7 mouse cellular contexts compared by ENCODE assay signal in the genomic region with DNA sequence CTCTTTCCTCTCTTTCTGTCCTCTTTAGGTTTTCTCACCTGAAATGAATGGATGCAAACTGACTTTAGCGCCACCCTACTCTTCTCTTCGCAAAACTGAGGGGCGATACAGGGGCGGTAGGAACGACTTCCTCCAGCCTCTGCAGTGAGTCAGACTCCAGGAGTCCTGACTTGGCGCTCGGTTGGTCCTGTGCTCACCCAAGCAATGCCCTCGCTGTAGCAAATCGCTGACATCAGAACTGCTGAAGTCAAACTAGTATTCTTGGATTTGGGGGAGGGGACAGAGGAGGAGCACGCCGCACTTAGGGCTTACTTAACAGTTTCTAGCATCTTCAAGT. TPM values are rescaled to one million over a fixed set of nuclear protein-coding genes. Genes with fewer than 3 reads are reported as not detected.
DNase-seq lines count a peak whose midpoint lies in the region; ATAC-seq and TF ChIP-seq lines count a peak whose summit lies in the region.

A gene (minus strand): TSS at position 228 of the 337 bp plus-strand sequence.

- H3K4me3 ChIP-seq in lung, embryonic 16.5 days (ENCODE audit: low read length) = peak within 1 kb of the TSS; percentile 73
- peak within 1 kb of the TSS; percentile 70 for H3K4me3 ChIP-seq in forebrain, embryonic 12.5 days (replicated peaks)
- peak within 1 kb of the TSS; percentile 66 for H3K4me3 ChIP-seq in kidney, postnatal 0 days (replicated peaks; ENCODE audit: low read depth, low read length)
- H3K4me3 ChIP-seq in midbrain, embryonic 12.5 days = peak within 1 kb of the TSS; percentile 70

- no peaks in the 10 kb centered on the region for H3K9me3 ChIP-seq in lung, embryonic 16.5 days (ENCODE audit: control insufficient read depth, low read length)
- H3K9me3 ChIP-seq in forebrain, embryonic 12.5 days = no peaks in the 10 kb centered on the region
- H3K9me3 ChIP-seq in kidney, postnatal 0 days (replicated peaks; ENCODE audit: low read length) = no peaks in the 10 kb centered on the region
- H3K9me3 ChIP-seq in midbrain, embryonic 12.5 days = no peaks in the 10 kb centered on the region

- peak within 1 kb of the TSS; percentile 86 for H3K27ac ChIP-seq in lung, embryonic 16.5 days (ENCODE audit: low read length)
- H3K27ac ChIP-seq in forebrain, embryonic 12.5 days = no peak within 1 kb of the TSS
- peak within 1 kb of the TSS; percentile 47 for H3K27ac ChIP-seq in kidney, postnatal 0 days
- no peak within 1 kb of the TSS for H3K27ac ChIP-seq in midbrain, embryonic 12.5 days (replicated peaks)

- peaks cover 27% of the 10 kb centered on the region for H3K4me1 ChIP-seq in lung, embryonic 16.5 days (replicated peaks; ENCODE audit: control insufficient read depth, insufficient read depth, low read length)
- H3K4me1 ChIP-seq in forebrain, embryonic 12.5 days = peaks cover 19% of the 10 kb centered on the region
- H3K4me1 ChIP-seq in kidney, postnatal 0 days (replicated peaks; ENCODE audit: insufficient read depth, low read length) = peaks cover 18% of the 10 kb centered on the region; the same call in 1 of the 2 replicates
- peaks cover 24% of the 10 kb centered on the region; the same call in 1 of the 2 replicates for H3K4me1 ChIP-seq in midbrain, embryonic 12.5 days

- H3K4me2 ChIP-seq in lung, embryonic 16.5 days (ENCODE audit: low read depth, low read length) = peak within 1 kb of the TSS; percentile 93
- peak within 1 kb of the TSS; percentile 81 for H3K4me2 ChIP-seq in forebrain, embryonic 12.5 days
- H3K4me2 ChIP-seq in kidney, postnatal 0 days (ENCODE audit: low read length) = peak within 1 kb of the TSS; percentile 95
- H3K4me2 ChIP-seq in midbrain, embryonic 12.5 days (replicated peaks) = peak within 1 kb of the TSS; percentile 90

- no peak for ATAC-seq in lung, embryonic 16.5 days (ENCODE audit: low read depth)
- ATAC-seq in forebrain, embryonic 12.5 days (ENCODE audit: low FRiP score) = no peak
- peak; percentile 68 for ATAC-seq in kidney, postnatal 0 days (replicated peaks; ENCODE audit: low FRiP score, low read depth)
- no peak for ATAC-seq in midbrain, embryonic 12.5 days (ENCODE audit: low FRiP score, low read depth)

- no peaks in the 10 kb centered on the region for H3K36me3 ChIP-seq in lung, embryonic 16.5 days (ENCODE audit: control insufficient read depth, insufficient read depth, low read length)
- H3K36me3 ChIP-seq in forebrain, embryonic 12.5 days (replicated peaks) = no peaks in the 10 kb centered on the region
- no peaks in the 10 kb centered on the region for H3K36me3 ChIP-seq in kidney, postnatal 0 days (ENCODE audit: insufficient read depth, low read length)
- H3K36me3 ChIP-seq in midbrain, embryonic 12.5 days = no peaks in the 10 kb centered on the region

- no peak for TF ChIP-seq CTCF in kidney, postnatal 0 days (IDR thresholded peaks at IDR 0.05; ENCODE audit: low read depth)

- peak within 1 kb of the TSS; percentile 78 for H3K9ac ChIP-seq in lung, embryonic 16.5 days (ENCODE audit: low read length)
- peak within 1 kb of the TSS; percentile 70 for H3K9ac ChIP-seq in forebrain, embryonic 12.5 days
- peak within 1 kb of the TSS; percentile 73 for H3K9ac ChIP-seq in kidney, postnatal 0 days (ENCODE audit: low read depth, low read length)
- H3K9ac ChIP-seq in midbrain, embryonic 12.5 days (replicated peaks) = peak within 1 kb of the TSS; percentile 59

- DNase-seq in lung, postnatal 25 days (ENCODE audit: low spot score) = no peak
- DNase-seq in adrenal gland, postnatal 14 days = peak; percentile 24
- DNase-seq in kidney, postnatal 0 days (ENCODE audit: low spot score) = peak; percentile 67
- DNase-seq in T-cell, adult 2 months (ENCODE audit: low spot score) = no peak

- no peaks in the 10 kb centered on the region; the same call in 1 of the 2 replicates for H3K27me3 ChIP-seq in lung, embryonic 16.5 days (ENCODE audit: control insufficient read depth, insufficient read depth, low read depth, low read length)
- peaks cover 28% of the 10 kb centered on the region for H3K27me3 ChIP-seq in forebrain, embryonic 12.5 days
- H3K27me3 ChIP-seq in kidney, postnatal 0 days (ENCODE audit: insufficient read depth, low read length) = no peaks in the 10 kb centered on the region
- H3K27me3 ChIP-seq in midbrain, embryonic 12.5 days = peaks cover 55% of the 10 kb centered on the region

- WGBS in lung, embryonic 16.5 days = 17% methylated on average over 11 of the region's 11 CpGs
- WGBS in forebrain, embryonic 12.5 days = 15% methylated on average over 11 of the region's 11 CpGs
- WGBS in kidney, postnatal 0 days = 11% methylated on average over 11 of the region's 11 CpGs
- WGBS in midbrain, embryonic 12.5 days = 17% methylated on average over 11 of the region's 11 CpGs

RNA-seq across cellular contexts. Expression of the gene that starts here (rescaled TPM):
- polyA plus RNA-seq in lung, embryonic 16.5 days (2015; fragmentation: Nextera tagmentation; extraction: Ambion mirVana) = 26.1 and 29.8 TPM in 2 replicates
- total RNA-seq in adrenal gland, postnatal 14 days (2021) = 4.4 and 4.9 TPM in 2 replicates
- polyA plus RNA-seq in forebrain, embryonic 12.5 days (2016; fragmentation: Nextera tagmentation; extraction: Ambion mirVana) = 19.9 and 20.6 TPM in 2 replicates
- polyA plus RNA-seq in kidney, postnatal 0 days (2015; fragmentation: Nextera tagmentation; extraction: Ambion mirVana) = 45.6 and 47.2 TPM in 2 replicates
- 7.6 and 7.8 TPM in 2 replicates for polyA plus RNA-seq in midbrain, embryonic 12.5 days (2016; fragmentation: Nextera tagmentation; extraction: Ambion mirVana)

Comparison
In these comparisons a context has a peak if more than half of its experiments do, and no peak if none do; other contexts are left out.
1. H3K27ac ChIP-seq: peak in lung, embryonic 16.5 days (single experiment) and kidney, postnatal 0 days (single experiment); none in forebrain, embryonic 12.5 days (single experiment) and midbrain, embryonic 12.5 days (single experiment).
2. DNase-seq: peak in adrenal gland, postnatal 14 days (single experiment) and kidney, postnatal 0 days (single experiment); none in lung, postnatal 25 days (single experiment) and T-cell, adult 2 months (single experiment).
3. Peak in every context shown above with its lines, with median percentiles within 50 percentile points of each other: H3K4me2 ChIP-seq, H3K4me3 ChIP-seq and H3K9ac ChIP-seq.